Mouse (Mus musculus): ENCODE results near the gene March1.

DNA sequence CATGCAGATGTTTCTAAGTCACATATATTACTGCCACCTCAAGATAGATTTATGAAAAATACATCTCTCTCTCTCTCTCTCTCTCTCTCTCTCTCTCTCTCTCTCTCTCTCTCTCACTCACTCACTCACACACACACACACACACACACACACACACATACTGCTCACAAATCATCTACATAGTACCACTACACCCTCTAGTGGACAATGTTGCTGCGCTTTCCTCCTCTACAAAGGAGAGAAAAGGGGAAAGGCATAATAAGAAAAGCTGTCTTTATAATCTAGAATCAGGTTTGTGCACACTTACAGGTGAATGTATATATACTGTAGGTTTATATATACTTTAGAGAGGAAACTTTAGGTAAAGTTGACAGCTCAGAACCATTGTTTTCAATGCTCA, 825.1 kb downstream of the March1 start:
- TF ChIP-seq USF1 (IDR thresholded peaks at IDR 0.05; ENCODE audit: low read depth) (no peak), CTCF (IDR thresholded peaks at IDR 0.05; ENCODE audit: control insufficient read depth, insufficient read depth, insufficient read length) (no peak), MYOG (IDR thresholded peaks at IDR 0.05; ENCODE audit: control insufficient read depth, extremely low read depth, insufficient read length) (no peak), MAX (IDR thresholded peaks at IDR 0.05) (no peak)

All from C2C12 (cell line).